Mouse (Mus musculus) embryonic fibroblast, embryonic 13.5 days (primary cell): Measurements from ENCODE around the gene Zc3h12c.

ENCODE experiments used
- CTCF ChIP-seq: IDR thresholded peaks from 2 replicates; pipeline ENCODE4 v1.5.1; 2011; ENCODE audit warnings: mild to moderate bottlenecking, control low read depth, low read length, moderate library complexity, borderline replicate concordance; ENCODE audit not compliant: insufficient read depth
- POLR2A ChIP-seq: IDR thresholded peaks from 2 replicates; pipeline ENCODE4 v1.6.1; 2011; ENCODE audit warnings: low read depth, mild to moderate bottlenecking, control low read depth, low read length, moderate library complexity

DNA sequence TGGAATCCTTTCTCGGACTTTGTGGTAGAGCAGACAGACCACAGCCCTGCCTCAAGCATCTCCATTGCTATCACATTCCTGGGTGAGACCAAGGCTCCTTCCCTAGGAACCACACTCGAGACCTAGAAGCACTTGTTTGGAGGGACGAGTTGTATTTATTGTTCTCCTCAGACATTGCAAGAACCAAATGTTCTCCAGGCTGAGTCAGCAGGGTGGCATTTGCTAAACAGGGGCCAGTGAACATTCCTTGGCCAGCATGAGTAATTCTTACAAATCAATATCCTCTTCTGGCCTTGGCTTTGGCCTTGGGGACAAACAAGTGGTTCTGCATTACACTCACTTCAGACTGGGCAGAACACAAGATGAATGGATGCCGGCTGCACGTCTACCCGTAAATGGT is 62.9 kb downstream of the Zc3h12c start:
- TF ChIP-seq POLR2A (no peak), CTCF (no peak)
